Mouse (Mus musculus): ENCODE data around the gene Enpp6. TPM values are rescaled to one million over a fixed set of nuclear protein-coding genes. Genes with fewer than 3 reads are reported as not detected.

The Enpp6 gene
- polyA plus RNA-seq, 1 experiment from 2014 or later, result 2.1 TPM

- 40% methylated on average over 4 of the region's 4 CpGs for WGBS (ENCODE audit: insufficient replicate concordance)
- peak; percentile 69; the same call in 1 of the 2 replicates for ATAC-seq (replicated peaks; ENCODE audit: insufficient number of reproducible peaks, low FRiP score, low TSS enrichment)
These were observed 3.9 kb upstream of the Enpp6 start for GRCm38 (mm10) chr8:46982770-46983169.

DNA sequence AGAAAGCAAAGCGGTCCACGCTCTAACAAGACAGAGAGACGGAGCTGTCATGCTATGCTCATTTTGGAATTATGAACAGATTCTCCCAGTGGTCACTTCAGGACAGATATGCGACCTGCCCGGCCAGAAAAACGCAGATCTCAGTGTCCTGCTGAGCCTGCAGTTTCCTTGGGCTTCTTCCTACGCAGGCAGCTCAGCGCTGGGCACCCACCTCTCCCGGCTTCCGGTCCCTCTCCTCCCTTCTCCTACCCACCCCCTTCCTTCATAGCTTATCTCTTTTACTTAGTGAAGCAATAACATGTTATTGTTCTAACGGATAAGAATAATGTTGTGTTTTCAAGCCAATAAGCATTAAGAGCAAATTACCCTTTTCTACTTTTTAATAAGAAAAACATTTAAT, 2.0 kb upstream of the Enpp6 start:
- Histone ChIP-seq H3K4me3 (ENCODE audit: low read depth, low read length) (no peak overlapping the region), H3K27me3 (ENCODE audit: control insufficient read depth, insufficient read depth, low read length) (no peaks in the 10 kb centered on the region), H3K4me2 (no peak overlapping the region), H3K9me3 (replicated peaks; ENCODE audit: control insufficient read depth, low read length) (no peaks in the 10 kb centered on the region), H3K4me1 (ENCODE audit: control insufficient read depth, insufficient read depth, low read length) (no peaks in the 10 kb centered on the region; the same call in 1 of the 2 replicates), H3K9ac (ENCODE audit: low read depth, low read length) (no peak overlapping the region), H3K36me3 (ENCODE audit: control insufficient read depth, insufficient read depth, low read length) (no peaks in the 10 kb centered on the region), H3K27ac (ENCODE audit: low read depth, low read length) (no peak overlapping the region)
- no peak for ATAC-seq (replicated peaks; ENCODE audit: insufficient number of reproducible peaks, low FRiP score, low TSS enrichment)
- 66% methylated on average over 11 of the region's 11 CpGs for WGBS (ENCODE audit: insufficient replicate concordance)

More at GRCm38 (mm10) chr8:46982770-46983169, 3.9 kb upstream of the Enpp6 start:
- Histone ChIP-seq H3K27ac (ENCODE audit: low read depth, low read length) (no peak overlapping the region), H3K4me2 (no peak overlapping the region), H3K4me1 (ENCODE audit: control insufficient read depth, insufficient read depth, low read length) (no peaks in the 10 kb centered on the region; the same call in 1 of the 2 replicates), H3K9me3 (replicated peaks; ENCODE audit: control insufficient read depth, low read length) (no peaks in the 10 kb centered on the region), H3K36me3 (ENCODE audit: control insufficient read depth, insufficient read depth, low read length) (no peaks in the 10 kb centered on the region), H3K9ac (ENCODE audit: low read depth, low read length) (no peak overlapping the region), H3K27me3 (ENCODE audit: control insufficient read depth, insufficient read depth, low read length) (no peaks in the 10 kb centered on the region), H3K4me3 (ENCODE audit: low read depth, low read length) (no peak overlapping the region)

DNA sequence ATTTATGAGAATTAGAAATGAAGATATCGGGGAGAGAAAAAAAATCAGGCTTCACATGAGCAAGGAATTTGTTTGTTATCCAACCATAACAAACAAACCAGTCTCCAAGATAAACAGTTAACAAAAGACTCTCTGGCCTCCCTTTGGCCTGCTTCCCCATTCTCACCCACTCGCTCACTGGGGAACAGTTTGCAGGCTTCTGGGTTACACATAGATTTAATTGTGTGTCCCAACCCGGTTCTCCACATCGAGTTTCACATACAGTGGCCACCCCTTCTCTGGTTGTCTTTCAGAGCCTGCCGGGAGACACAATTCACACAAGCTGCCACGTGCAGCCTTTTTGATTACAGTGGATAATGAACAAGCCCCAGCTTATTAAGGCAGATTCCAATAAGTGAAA, 1.7 kb downstream of the Enpp6 start:
- WGBS (ENCODE audit: insufficient replicate concordance), result 75% methylated on average over 6 of the region's 6 CpGs
- no peak for ATAC-seq (replicated peaks; ENCODE audit: insufficient number of reproducible peaks, low FRiP score, low TSS enrichment)

DNA sequence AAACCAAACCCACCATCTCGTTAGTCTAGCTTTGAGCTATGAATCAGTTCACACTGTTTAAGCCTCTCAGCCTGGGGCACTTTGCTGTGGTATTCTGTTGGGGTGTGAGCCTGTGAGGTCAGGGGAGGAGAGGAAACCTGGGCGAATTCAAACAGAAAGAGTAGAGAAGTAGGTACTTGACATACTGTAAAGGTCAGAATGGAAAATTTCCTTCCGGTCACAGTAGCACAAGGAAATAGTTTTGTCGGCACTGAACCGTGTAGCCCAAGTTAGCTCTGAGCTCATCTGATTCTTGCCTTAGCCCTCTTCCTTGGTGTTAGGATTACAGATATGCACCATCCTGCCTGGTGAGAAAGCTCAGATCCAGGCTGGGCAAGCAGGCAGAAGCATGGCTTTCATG, 4.4 kb downstream of the Enpp6 start:
- no peak for ATAC-seq (replicated peaks; ENCODE audit: insufficient number of reproducible peaks, low FRiP score, low TSS enrichment)
- WGBS (ENCODE audit: insufficient replicate concordance), result 47% methylated on average over 5 of the region's 5 CpGs
- Histone ChIP-seq H3K4me2 (no peak overlapping the region), H3K4me1 (ENCODE audit: control insufficient read depth, insufficient read depth, low read length) (no peaks in the 10 kb centered on the region), H3K36me3 (ENCODE audit: control insufficient read depth, insufficient read depth, low read length) (no peaks in the 10 kb centered on the region), H3K9me3 (replicated peaks; ENCODE audit: control insufficient read depth, low read length) (no peaks in the 10 kb centered on the region), H3K27me3 (ENCODE audit: control insufficient read depth, insufficient read depth, low read length) (no peaks in the 10 kb centered on the region), H3K4me3 (ENCODE audit: low read depth, low read length) (no peak overlapping the region), H3K9ac (ENCODE audit: low read depth, low read length) (no peak overlapping the region), H3K27ac (ENCODE audit: low read depth, low read length) (no peak overlapping the region)

More for the DNA sequence above, 1.7 kb downstream of the Enpp6 start:
- H3K4me2 ChIP-seq, result no peak overlapping the region
- no peaks in the 10 kb centered on the region; the same call in 1 of the 2 replicates for H3K4me1 ChIP-seq (ENCODE audit: control insufficient read depth, insufficient read depth, low read length)
- H3K9me3 ChIP-seq (replicated peaks; ENCODE audit: control insufficient read depth, low read length), result no peaks in the 10 kb centered on the region
- no peak overlapping the region for H3K9ac ChIP-seq (ENCODE audit: low read depth, low read length)
- H3K4me3 ChIP-seq (ENCODE audit: low read depth, low read length), result no peak overlapping the region
- H3K36me3 ChIP-seq (ENCODE audit: control insufficient read depth, insufficient read depth, low read length), result no peaks in the 10 kb centered on the region
- no peaks in the 10 kb centered on the region for H3K27me3 ChIP-seq (ENCODE audit: control insufficient read depth, insufficient read depth, low read length)
- no peak overlapping the region for H3K27ac ChIP-seq (ENCODE audit: low read depth, low read length)

DNA sequence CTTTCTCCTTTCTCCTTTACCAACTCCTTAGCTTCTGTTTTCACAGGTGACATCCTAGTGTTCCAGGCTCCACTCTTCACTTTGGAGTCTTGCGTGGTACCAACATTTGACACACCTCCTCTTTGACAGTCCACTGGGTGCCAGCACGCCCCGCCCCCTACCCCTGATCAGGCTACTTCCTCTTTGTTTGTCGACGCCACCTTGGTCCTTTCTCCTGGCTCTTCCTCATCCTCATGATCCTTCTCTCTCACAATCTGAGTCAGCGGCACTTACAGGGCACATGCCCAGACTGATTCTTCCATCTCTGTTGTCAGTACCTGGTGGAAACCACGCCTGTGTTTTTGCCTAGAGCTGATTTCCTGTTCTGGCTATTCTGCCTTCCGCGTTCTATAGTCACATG, 5.9 kb downstream of the Enpp6 start:
- Histone ChIP-seq H3K4me2 (no peak overlapping the region), H3K27me3 (ENCODE audit: control insufficient read depth, insufficient read depth, low read length) (no peaks in the 10 kb centered on the region), H3K4me3 (ENCODE audit: low read depth, low read length) (no peak overlapping the region), H3K4me1 (ENCODE audit: control insufficient read depth, insufficient read depth, low read length) (no peaks in the 10 kb centered on the region), H3K27ac (ENCODE audit: low read depth, low read length) (no peak overlapping the region), H3K36me3 (ENCODE audit: control insufficient read depth, insufficient read depth, low read length) (no peaks in the 10 kb centered on the region), H3K9ac (ENCODE audit: low read depth, low read length) (no peak overlapping the region), H3K9me3 (replicated peaks; ENCODE audit: control insufficient read depth, low read length) (no peaks in the 10 kb centered on the region)
- WGBS (ENCODE audit: insufficient replicate concordance), result 86% methylated on average over 9 of the region's 9 CpGs
- no peak for ATAC-seq (replicated peaks; ENCODE audit: insufficient number of reproducible peaks, low FRiP score, low TSS enrichment)

GRCm38 (mm10) chr8:46995931-46996664, 9.4 kb downstream of the Enpp6 start:
- Histone ChIP-seq H3K9ac (ENCODE audit: low read depth, low read length) (no peak overlapping the region), H3K27ac (ENCODE audit: low read depth, low read length) (no peak overlapping the region), H3K4me2 (no peak overlapping the region), H3K4me1 (ENCODE audit: control insufficient read depth, insufficient read depth, low read length) (no peaks in the 10 kb centered on the region), H3K36me3 (ENCODE audit: control insufficient read depth, insufficient read depth, low read length) (no peaks in the 10 kb centered on the region), H3K4me3 (ENCODE audit: low read depth, low read length) (no peak overlapping the region), H3K27me3 (ENCODE audit: control insufficient read depth, insufficient read depth, low read length) (no peaks in the 10 kb centered on the region), H3K9me3 (replicated peaks; ENCODE audit: control insufficient read depth, low read length) (no peaks in the 10 kb centered on the region)
- 51% methylated on average over 9 of the region's 9 CpGs for WGBS (ENCODE audit: insufficient replicate concordance)
- no peak for ATAC-seq (replicated peaks; ENCODE audit: insufficient number of reproducible peaks, low FRiP score, low TSS enrichment)

DNA sequence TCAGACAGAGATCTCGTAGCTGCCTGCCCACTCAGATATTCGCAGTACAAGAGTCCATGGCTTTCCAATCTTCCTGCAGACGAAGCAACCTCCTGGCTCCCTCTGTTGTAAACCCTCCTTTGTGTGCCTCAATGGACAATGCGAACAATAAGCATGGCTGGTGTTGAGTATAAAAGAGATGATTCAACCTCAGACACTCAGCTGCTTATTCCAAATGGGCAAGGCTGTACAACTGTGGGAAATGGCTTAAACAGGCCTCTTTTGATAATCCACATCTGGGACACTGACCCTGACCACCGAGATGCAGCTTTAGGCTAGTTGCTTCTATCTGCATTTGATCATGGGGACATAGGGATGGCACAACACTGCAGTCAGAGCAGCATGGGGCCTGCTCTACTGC, 19.0 kb downstream of the Enpp6 start:
- Histone ChIP-seq H3K36me3 (ENCODE audit: control insufficient read depth, insufficient read depth, low read length) (no peaks in the 10 kb centered on the region), H3K4me2 (no peak overlapping the region), H3K27me3 (ENCODE audit: control insufficient read depth, insufficient read depth, low read length) (no peaks in the 10 kb centered on the region), H3K9me3 (replicated peaks; ENCODE audit: control insufficient read depth, low read length) (no peaks in the 10 kb centered on the region), H3K9ac (ENCODE audit: low read depth, low read length) (no peak overlapping the region), H3K27ac (ENCODE audit: low read depth, low read length) (no peak overlapping the region), H3K4me3 (ENCODE audit: low read depth, low read length) (no peak overlapping the region), H3K4me1 (ENCODE audit: control insufficient read depth, insufficient read depth, low read length) (no peaks in the 10 kb centered on the region)
- no peak for ATAC-seq (replicated peaks; ENCODE audit: insufficient number of reproducible peaks, low FRiP score, low TSS enrichment)
- WGBS (ENCODE audit: insufficient replicate concordance), result 77% methylated on average over 5 of the region's 5 CpGs

DNA sequence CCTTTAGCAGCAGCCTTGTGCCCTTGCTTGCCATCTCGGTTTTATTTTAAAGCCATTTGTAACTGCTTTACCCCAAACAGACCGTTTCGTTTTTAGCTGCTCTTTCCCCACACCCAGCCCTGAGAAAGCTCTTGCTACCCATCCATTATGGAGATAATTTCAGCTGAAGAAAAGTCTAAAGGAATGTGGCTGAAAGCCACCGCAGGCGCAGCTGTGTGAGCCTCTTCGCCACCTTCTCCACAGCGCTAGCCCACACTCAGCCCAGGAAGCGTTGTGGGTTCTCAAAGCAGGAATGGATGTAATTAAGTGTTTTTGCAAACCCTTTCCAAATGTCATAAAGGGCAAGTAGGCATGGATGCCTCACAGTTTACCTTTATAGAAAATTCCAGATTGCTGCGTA, 20.1 kb downstream of the Enpp6 start:
- Histone ChIP-seq H3K9me3 (replicated peaks; ENCODE audit: control insufficient read depth, low read length) (no peaks in the 10 kb centered on the region), H3K27ac (ENCODE audit: low read depth, low read length) (no peak overlapping the region), H3K4me3 (ENCODE audit: low read depth, low read length) (no peak overlapping the region), H3K4me1 (ENCODE audit: control insufficient read depth, insufficient read depth, low read length) (no peaks in the 10 kb centered on the region), H3K36me3 (ENCODE audit: control insufficient read depth, insufficient read depth, low read length) (no peaks in the 10 kb centered on the region), H3K4me2 (no peak overlapping the region), H3K27me3 (ENCODE audit: control insufficient read depth, insufficient read depth, low read length) (no peaks in the 10 kb centered on the region), H3K9ac (ENCODE audit: low read depth, low read length) (no peak overlapping the region)
- 68% methylated on average over 9 of the region's 9 CpGs for WGBS (ENCODE audit: insufficient replicate concordance)
- no peak for ATAC-seq (replicated peaks; ENCODE audit: insufficient number of reproducible peaks, low FRiP score, low TSS enrichment)

GRCm38 (mm10) chr8:47008220-47008773, 21.6 kb downstream of the Enpp6 start:
- Histone ChIP-seq H3K27me3 (ENCODE audit: control insufficient read depth, insufficient read depth, low read length) (no peaks in the 10 kb centered on the region), H3K36me3 (ENCODE audit: control insufficient read depth, insufficient read depth, low read length) (no peaks in the 10 kb centered on the region), H3K9me3 (replicated peaks; ENCODE audit: control insufficient read depth, low read length) (no peaks in the 10 kb centered on the region), H3K4me3 (ENCODE audit: low read depth, low read length) (no peak overlapping the region), H3K4me1 (ENCODE audit: control insufficient read depth, insufficient read depth, low read length) (no peaks in the 10 kb centered on the region), H3K27ac (ENCODE audit: low read depth, low read length) (no peak overlapping the region), H3K4me2 (no peak overlapping the region), H3K9ac (ENCODE audit: low read depth, low read length) (no peak overlapping the region)
- WGBS (ENCODE audit: insufficient replicate concordance), result 76% methylated on average over 13 of the region's 13 CpGs
- ATAC-seq (replicated peaks; ENCODE audit: insufficient number of reproducible peaks, low FRiP score, low TSS enrichment), result no peak

All from heart, embryonic 11.5 days (tissue).